Mouse (Mus musculus) thymus, adult 2 months (tissue): ENCODE data around the gene Kif11.

Source experiments
- CTCF ChIP-seq: fragments of 200-500 bp; IDR thresholded peaks from 2 replicates; pipeline ENCODE4 v1.5.1; 2012; ENCODE audit warnings: mild to moderate bottlenecking, control low read depth, low read length, moderate library complexity, borderline replicate concordance; ENCODE audit not compliant: control insufficient read depth, poor library complexity, insufficient read depth; ENCODE audit errors: extremely low read depth
- POLR2A ChIP-seq: fragments of 200-500 bp; IDR thresholded peaks from 2 replicates; pipeline ENCODE4 v1.6.1; 2012; ENCODE audit warnings: mild to moderate bottlenecking, low read length, control low read depth, moderate library complexity; ENCODE audit not compliant: control insufficient read depth, poor library complexity, insufficient read depth; ENCODE audit errors: extremely low read depth

DNA sequence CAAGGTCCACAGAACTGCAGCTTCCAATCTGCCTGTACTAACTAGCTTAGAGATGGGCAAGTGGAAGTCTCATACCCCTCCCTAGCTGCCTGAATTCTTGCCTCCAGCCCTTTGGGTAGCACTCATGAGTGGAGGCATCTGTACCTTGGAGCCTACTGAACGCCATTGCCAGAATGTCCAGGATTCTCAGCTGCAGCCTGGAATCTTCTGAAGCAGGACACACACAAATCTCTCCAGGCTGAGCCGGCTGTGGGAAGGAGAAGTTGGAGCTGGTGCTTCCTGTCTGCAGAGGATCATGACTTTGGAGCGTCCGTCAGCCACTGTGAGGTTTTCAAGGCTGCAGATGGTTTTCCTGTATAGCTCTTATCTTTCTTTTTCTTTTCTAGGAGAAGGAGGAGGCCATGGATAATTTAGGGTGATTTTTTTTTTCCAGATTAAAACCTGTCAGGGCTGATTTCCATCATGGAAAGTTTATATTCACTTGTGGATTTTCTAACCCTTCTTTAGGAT, 67.5 kb downstream of the Kif11 start:
- TF ChIP-seq POLR2A: no peak
- TF ChIP-seq CTCF: no peak
